7 mouse cellular contexts compared by ENCODE assay signal in genomic region chr2:173307561-173307960, GRCm38 (mm10). TPM values are rescaled to one million over a fixed set of nuclear protein-coding genes. Genes with fewer than 3 reads are reported as not detected.
DNase-seq lines count a peak whose midpoint lies in the region; ATAC-seq and TF ChIP-seq lines count a peak whose summit lies in the region.

No protein-coding gene starts in this region.

- intact Hi-C loops in heart, adult 2 months (cut with DNase I) = loop anchor here (2.0 kb wide), 2 partner anchors 27 to 31 kb away; partner anchors contain the start of gene Pmepa1
- intact Hi-C loops in left cerebral cortex, postnatal 25 days (cut with DNase I) = loop anchor here (2.0 kb wide), 1 partner anchor 39 kb away; no protein-coding TSS in a partner anchor

- WGBS in embryonic facial prominence, embryonic 11.5 days = 2% methylated on average over 15 of the region's 18 CpGs
- WGBS in heart, adult 2 months = under 1% methylated on average over 17 of the region's 18 CpGs
- 5% methylated on average over 15 of the region's 18 CpGs for WGBS in intestine, embryonic 16.5 days

- no peak overlapping the region for H3K27ac ChIP-seq in embryonic facial prominence, embryonic 11.5 days (replicated peaks; ENCODE audit: low read depth, low read length)
- no peak overlapping the region; the same call in 1 of the 2 replicates for H3K27ac ChIP-seq in heart, adult 2 months
- no peak overlapping the region for H3K27ac ChIP-seq in intestine, embryonic 16.5 days (ENCODE audit: low read length)

- H3K9me3 ChIP-seq in embryonic facial prominence, embryonic 11.5 days (replicated peaks; ENCODE audit: control insufficient read depth, low read length) = no peaks in the 10 kb centered on the region
- H3K9me3 ChIP-seq in intestine, embryonic 16.5 days (ENCODE audit: control insufficient read depth, low read length) = no peaks in the 10 kb centered on the region

- no peaks in the 10 kb centered on the region for H3K79me2 ChIP-seq in heart, adult 2 months (replicated peaks; ENCODE audit: control insufficient read depth, insufficient read depth, low read length)

- no peaks in the 10 kb centered on the region for H3K4me1 ChIP-seq in embryonic facial prominence, embryonic 11.5 days (ENCODE audit: control insufficient read depth, insufficient read depth, low read length)
- peaks cover 6% of the 10 kb centered on the region for H3K4me1 ChIP-seq in heart, adult 2 months (ENCODE audit: control insufficient read depth, insufficient read depth, low read length)
- peaks cover 10% of the 10 kb centered on the region for H3K4me1 ChIP-seq in intestine, embryonic 16.5 days (ENCODE audit: control insufficient read depth, insufficient read depth, low read length)

- H3K4me3 ChIP-seq in embryonic facial prominence, embryonic 11.5 days (ENCODE audit: low read depth, low read length) = no peak overlapping the region
- H3K4me3 ChIP-seq in heart, adult 2 months = no peak overlapping the region
- no peak overlapping the region for H3K4me3 ChIP-seq in intestine, embryonic 16.5 days (ENCODE audit: low read length)

- ATAC-seq in activated CD4-positive, CD25-positive, alpha-beta regulatory T cell, adult 4 months = peak; percentile 63
- peak; percentile 83 for ATAC-seq in embryonic facial prominence, embryonic 11.5 days (replicated peaks; ENCODE audit: insufficient number of reproducible peaks, low FRiP score, low TSS enrichment, low read depth)
- peak; percentile 62 for ATAC-seq in intestine, embryonic 16.5 days

- no peaks in the 10 kb centered on the region for H3K36me3 ChIP-seq in embryonic facial prominence, embryonic 11.5 days (replicated peaks; ENCODE audit: control insufficient read depth, insufficient read depth, low read depth, low read length)
- H3K36me3 ChIP-seq in heart, adult 2 months (ENCODE audit: control insufficient read depth, insufficient read depth, low read length) = no peaks in the 10 kb centered on the region
- H3K36me3 ChIP-seq in intestine, embryonic 16.5 days (ENCODE audit: control insufficient read depth, insufficient read depth, low read length) = no peaks in the 10 kb centered on the region

- H3K9ac ChIP-seq in embryonic facial prominence, embryonic 11.5 days (replicated peaks; ENCODE audit: low read length) = no peak overlapping the region
- H3K9ac ChIP-seq in heart, adult 2 months (ENCODE audit: low read depth, low read length) = no peak overlapping the region
- no peak overlapping the region for H3K9ac ChIP-seq in intestine, embryonic 16.5 days (ENCODE audit: low read depth, low read length)

- 0 out of 2 replicates have a peak, but pooled peaks have one; percentile 23 for TF ChIP-seq EP300 in heart, adult 2 months (IDR thresholded peaks at IDR 0.05; ENCODE audit: insufficient read depth, low read depth, low read length)

- no peak for TF ChIP-seq CTCF in heart, adult 2 months (IDR thresholded peaks at IDR 0.05)

- TF ChIP-seq POLR2A in heart, adult 2 months (IDR thresholded peaks at IDR 0.05; ENCODE audit: insufficient read depth, low read depth, low read length) = no peak

- H3K27me3 ChIP-seq in embryonic facial prominence, embryonic 11.5 days (ENCODE audit: control insufficient read depth, insufficient read depth, low read length) = peaks cover 4% of the 10 kb centered on the region; the same call in 1 of the 2 replicates
- H3K27me3 ChIP-seq in heart, adult 2 months (ENCODE audit: control insufficient read depth, insufficient read depth, low read length) = no peaks in the 10 kb centered on the region
- H3K27me3 ChIP-seq in intestine, embryonic 16.5 days (replicated peaks; ENCODE audit: control insufficient read depth, insufficient read depth, low read length) = no peaks in the 10 kb centered on the region

- H3K4me2 ChIP-seq in embryonic facial prominence, embryonic 11.5 days (ENCODE audit: low read depth, low read length) = peak overlapping the region; percentile 34
- peak overlapping the region; percentile 33 for H3K4me2 ChIP-seq in intestine, embryonic 16.5 days (ENCODE audit: low read depth, low read length)

- peak; percentile 69 for DNase-seq in embryonic facial prominence, embryonic 11.5 days (ENCODE audit: low spot score)
- peak; percentile 48 to 70 for DNase-seq in heart, adult 2 months
- peak; percentile 67 to 90 for DNase-seq in left cerebral cortex, postnatal 25 days (ENCODE audit: low spot score in 2 of 2)
- peak; percentile 44 to 46 for DNase-seq in natural killer cell, adult 2 months (ENCODE audit: low spot score in 2 of 2)
- peak; percentile 33 for DNase-seq in thymus, postnatal 25 days

RNA-seq across cellular contexts. Expression of gene Pmepa1, which starts 31.2 kb away (rescaled TPM):
- polyA plus RNA-seq in activated CD4-positive, CD25-positive, alpha-beta regulatory T cell, adult 4 months (2017; shearing (Covaris generic)) = 10 to 100 TPM in 1 of 2 experiments, 1 to 10 TPM in 1; 8.8 to 12.2 TPM
- 3.3 and 3.4 TPM in 2 replicates for polyA plus RNA-seq in embryonic facial prominence, embryonic 11.5 days (2014; fragmentation: Nextera tagmentation; extraction: Ambion mirVana)
- total RNA-seq in heart, adult 2 months (2021) = 10 to 100 TPM; 28.4 to 31.4 TPM
- 37.4 and 41.7 TPM in 2 replicates for polyA plus RNA-seq in heart, adult 2 months (2012; rRNA removed)
- polyA plus RNA-seq in intestine, embryonic 16.5 days (2015; fragmentation: Nextera tagmentation; extraction: Ambion mirVana) = 4.4 and 4.6 TPM in 2 replicates
- 10 to 100 TPM; 44.9 to 53.8 TPM for total RNA-seq in left cerebral cortex, postnatal 25 days (2021)
